Mouse (Mus musculus): ENCODE measurements around the gene Olfr538. TPM values are rescaled to one million over a fixed set of nuclear protein-coding genes. Genes with fewer than 3 reads are reported as not detected.
"Not testable (repeated sequence)": the region's sequence is repeated elsewhere in the genome, so short reads cannot be mapped to it uniquely, and the experiment has no call there.

Olfr538 gene
- not detected in 2 replicates for polyA plus RNA-seq (2014; fragmentation: Nextera tagmentation; extraction: Ambion mirVana)

DNA sequence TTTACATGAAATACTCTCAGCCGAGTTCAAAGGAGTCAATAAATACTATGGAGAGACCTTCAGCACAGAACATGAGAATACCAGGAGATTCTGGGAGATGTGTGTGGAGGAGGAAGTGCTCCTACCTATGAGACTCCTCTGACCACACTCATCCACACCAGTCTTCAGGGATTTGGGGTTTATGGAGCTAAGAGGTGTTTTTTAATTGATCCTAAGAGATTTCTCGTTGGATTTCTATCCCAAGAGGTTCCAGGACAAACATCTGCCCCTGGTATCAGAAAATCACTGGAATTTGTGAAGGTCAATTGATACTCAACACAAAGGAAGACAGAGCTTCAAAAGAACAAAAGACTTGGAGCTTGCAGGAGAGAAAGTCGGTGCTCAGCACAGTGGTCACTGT, at the start of gene Olfr538:
Gene Olfr538, plus strand, starts transcription at position 301 of the 400 bp plus-strand sequence.
- 56% methylated on average over 3 of the region's 3 CpGs for WGBS
- no peak within 1 kb of the TSS for H3K4me2 ChIP-seq (ENCODE audit: low read length)
- no peaks in the 10 kb centered on the region for H3K36me3 ChIP-seq (ENCODE audit: control insufficient read depth, insufficient read depth, low read length)
- H3K9me3 ChIP-seq (ENCODE audit: control insufficient read depth, low read length), result no peaks in the 10 kb centered on the region
- H3K27me3 ChIP-seq (ENCODE audit: control insufficient read depth, insufficient read depth, low read length), result no peaks in the 10 kb centered on the region
- no peak within 1 kb of the TSS for H3K4me3 ChIP-seq (ENCODE audit: control insufficient read depth in 1 of 2, insufficient read depth in 1 of 2, low read depth in 1 of 2, low read length in 2 of 2)
- no peak within 1 kb of the TSS for H3K9ac ChIP-seq (ENCODE audit: low read length)
- H3K4me1 ChIP-seq (ENCODE audit: control insufficient read depth in 2 of 2, insufficient read depth in 2 of 2, low read length in 2 of 2), result no peaks in the 10 kb centered on the region
- H3K27ac ChIP-seq (replicated peaks in 1 of 2; ENCODE audit: control insufficient read depth in 1 of 2, insufficient read depth in 1 of 2, low read depth in 2 of 2, low read length in 2 of 2), result no peak within 1 kb of the TSS
- ATAC-seq (ENCODE audit: insufficient number of reproducible peaks, insufficient read depth, low FRiP score, low read depth), result no peak

DNA sequence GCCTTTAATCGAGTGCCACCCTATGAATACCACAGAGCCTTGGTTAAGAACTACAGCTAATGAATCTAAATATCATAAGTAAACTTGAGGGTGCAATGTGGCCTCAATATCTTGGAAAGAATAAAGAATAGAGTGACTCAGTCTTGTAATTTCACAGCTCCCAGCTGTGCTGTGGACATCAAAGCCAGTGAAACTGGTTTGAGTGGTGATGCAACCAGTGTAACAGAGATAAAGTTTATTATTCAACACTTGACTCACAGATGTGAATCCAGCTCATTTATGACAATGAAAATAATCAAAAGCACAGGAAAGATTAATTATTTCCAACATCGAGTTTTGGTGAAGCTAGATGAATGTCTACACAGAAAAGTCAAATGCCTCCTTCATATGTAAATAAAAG, 27.9 kb upstream of the Olfr538 start:
- H3K9me3 ChIP-seq (ENCODE audit: control insufficient read depth, low read length), result no peaks in the 10 kb centered on the region
- WGBS, result 58% methylated on average over 2 of the region's 2 CpGs
- H3K27ac ChIP-seq (replicated peaks in 1 of 2; ENCODE audit: control insufficient read depth in 1 of 2, insufficient read depth in 1 of 2, low read depth in 2 of 2, low read length in 2 of 2), result no peak overlapping the region
- no peaks in the 10 kb centered on the region for H3K36me3 ChIP-seq (ENCODE audit: control insufficient read depth, insufficient read depth, low read length)
- no peak for ATAC-seq (ENCODE audit: insufficient number of reproducible peaks, insufficient read depth, low FRiP score, low read depth)
- H3K4me3 ChIP-seq (ENCODE audit: control insufficient read depth in 1 of 2, insufficient read depth in 1 of 2, low read depth in 1 of 2, low read length in 2 of 2), result no peak overlapping the region
- no peak overlapping the region for H3K9ac ChIP-seq (ENCODE audit: low read length)
- no peaks in the 10 kb centered on the region for H3K27me3 ChIP-seq (ENCODE audit: control insufficient read depth, insufficient read depth, low read length)
- no peak overlapping the region for H3K4me2 ChIP-seq (ENCODE audit: low read length)
- no peaks in the 10 kb centered on the region for H3K4me1 ChIP-seq (ENCODE audit: control insufficient read depth in 2 of 2, insufficient read depth in 2 of 2, low read length in 2 of 2)

DNA sequence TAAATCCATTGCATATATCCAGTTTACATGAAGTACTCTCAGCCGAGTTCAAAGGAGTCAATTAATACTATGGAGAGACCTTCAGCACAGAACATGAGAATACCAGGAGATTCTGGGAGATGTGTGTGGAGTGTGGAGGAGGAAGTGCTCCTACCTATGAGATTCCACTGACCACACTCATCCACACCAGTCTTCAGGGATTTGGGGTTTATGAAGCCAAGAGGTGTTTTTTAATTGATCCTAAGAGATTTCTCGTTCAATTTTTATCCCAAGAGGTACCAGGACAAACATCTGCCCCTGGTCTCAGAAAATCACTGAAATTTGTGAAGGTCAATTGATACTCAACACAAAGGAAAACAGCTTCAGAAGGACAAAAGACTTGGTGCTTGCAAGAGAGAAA, 33.3 kb downstream of the Olfr538 start, which contains the start of gene Olfr46:
Gene Olfr46, plus strand, starts transcription at position 301 of the 400 bp plus-strand sequence.
- H3K9me3 ChIP-seq (ENCODE audit: control insufficient read depth, low read length); H3K27me3 ChIP-seq (ENCODE audit: control insufficient read depth, insufficient read depth, low read length); H3K4me3 ChIP-seq (ENCODE audit: control insufficient read depth in 1 of 2, insufficient read depth in 1 of 2, low read depth in 1 of 2, low read length in 2 of 2); ATAC-seq (ENCODE audit: insufficient number of reproducible peaks, insufficient read depth, low FRiP score, low read depth); H3K4me2 ChIP-seq (ENCODE audit: low read length); H3K27ac ChIP-seq (replicated peaks in 1 of 2; ENCODE audit: control insufficient read depth in 1 of 2, insufficient read depth in 1 of 2, low read depth in 2 of 2, low read length in 2 of 2); H3K9ac ChIP-seq (ENCODE audit: low read length); H3K36me3 ChIP-seq (ENCODE audit: control insufficient read depth, insufficient read depth, low read length); H3K4me1 ChIP-seq (ENCODE audit: control insufficient read depth in 2 of 2, insufficient read depth in 2 of 2, low read length in 2 of 2): not testable (repeated sequence)
- WGBS, result 72% methylated on average over 2 of the region's 2 CpGs

Other genes with a start within 250 kb of the Olfr538 start
- not detected in 2 replicates for gene Olfr525, start 247.0 kb upstream of the Olfr538 start, polyA plus RNA-seq (2014; fragmentation: Nextera tagmentation; extraction: Ambion mirVana)
- gene Olfr527, start 233.9 kb upstream of the Olfr538 start, polyA plus RNA-seq (2014; fragmentation: Nextera tagmentation; extraction: Ambion mirVana), result not detected in 2 replicates
- gene Olfr60, start 206.2 kb upstream of the Olfr538 start, polyA plus RNA-seq (2014; fragmentation: Nextera tagmentation; extraction: Ambion mirVana), result not detected in 2 replicates
- not detected in 2 replicates for gene Olfr530, start 191.6 kb upstream of the Olfr538 start, polyA plus RNA-seq (2014; fragmentation: Nextera tagmentation; extraction: Ambion mirVana)
- gene Olfr531, start 165.0 kb upstream of the Olfr538 start, polyA plus RNA-seq (2014; fragmentation: Nextera tagmentation; extraction: Ambion mirVana), result not detected in 2 replicates
- not detected in 2 replicates for gene Olfr532, start 146.2 kb upstream of the Olfr538 start, polyA plus RNA-seq (2014; fragmentation: Nextera tagmentation; extraction: Ambion mirVana)
- not detected in 2 replicates for gene Olfr533, start 104.5 kb upstream of the Olfr538 start, polyA plus RNA-seq (2014; fragmentation: Nextera tagmentation; extraction: Ambion mirVana)
- not detected in 2 replicates for gene Olfr535, start 83.7 kb upstream of the Olfr538 start, polyA plus RNA-seq (2014; fragmentation: Nextera tagmentation; extraction: Ambion mirVana)
- not detected in 2 replicates for gene Olfr536, start 60.5 kb upstream of the Olfr538 start, polyA plus RNA-seq (2014; fragmentation: Nextera tagmentation; extraction: Ambion mirVana)
- not detected in 2 replicates for gene Olfr46, start 33.4 kb downstream of the Olfr538 start, polyA plus RNA-seq (2014; fragmentation: Nextera tagmentation; extraction: Ambion mirVana)
- gene Olfr61, start 61.1 kb downstream of the Olfr538 start, polyA plus RNA-seq (2014; fragmentation: Nextera tagmentation; extraction: Ambion mirVana), result not detected in 2 replicates
- gene Olfr53, start 78.6 kb downstream of the Olfr538 start, polyA plus RNA-seq (2014; fragmentation: Nextera tagmentation; extraction: Ambion mirVana), result not detected in 2 replicates
- gene Olfr539, start 92.0 kb downstream of the Olfr538 start, polyA plus RNA-seq (2014; fragmentation: Nextera tagmentation; extraction: Ambion mirVana), result not detected in 2 replicates
- gene Olfr45, start 114.1 kb downstream of the Olfr538 start, polyA plus RNA-seq (2014; fragmentation: Nextera tagmentation; extraction: Ambion mirVana), result not detected in 2 replicates
- not detected in 2 replicates for gene Olfr541, start 129.4 kb downstream of the Olfr538 start, polyA plus RNA-seq (2014; fragmentation: Nextera tagmentation; extraction: Ambion mirVana)
- not detected in 2 replicates for gene Cyp2e1, start 195.9 kb downstream of the Olfr538 start, polyA plus RNA-seq (2014; fragmentation: Nextera tagmentation; extraction: Ambion mirVana)
- gene Syce1, start 220.0 kb downstream of the Olfr538 start, polyA plus RNA-seq (2014; fragmentation: Nextera tagmentation; extraction: Ambion mirVana), result 0.31 TPM in 1 of 2 replicates, not detected in the other